Mouse (Mus musculus): ENCODE measurements around the gene Rnf207. TPM values are rescaled to one million over a fixed set of nuclear protein-coding genes. Genes with fewer than 3 reads are reported as not detected.

Rnf207 gene
- total and polyA plus RNA-seq, 3 experiments: 0.51 TPM; not detected in 2

DNA sequence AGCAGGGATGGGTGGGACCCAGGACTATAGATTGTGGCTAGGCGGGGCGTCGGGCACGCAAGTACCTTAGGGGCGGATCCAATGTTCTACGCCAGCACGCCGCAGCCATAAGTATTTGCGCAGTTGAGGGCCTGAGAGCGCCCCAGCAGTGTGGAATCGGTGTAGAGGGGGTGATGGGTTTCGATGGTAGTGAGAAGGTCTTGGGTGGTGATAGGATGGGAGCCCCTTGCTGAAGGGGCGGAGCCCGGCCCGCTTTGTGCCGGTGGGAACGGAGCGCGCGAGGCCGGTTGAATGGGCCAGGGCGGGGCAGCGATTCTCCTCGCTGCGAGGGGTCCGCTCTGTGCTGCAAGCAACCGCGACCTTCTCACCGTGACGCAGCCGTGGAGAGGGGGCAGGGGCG, 32.6 kb downstream of the Rnf207 start:
- TF ChIP-seq E2F4 (IDR thresholded peaks at IDR 0.05; ENCODE audit: insufficient replicate concordance, low read depth, low read length) (no peak), BHLHE40 (IDR thresholded peaks at IDR 0.05; ENCODE audit: low read depth, low read length) (no peak), USF2 (conservative IDR thresholded peaks at IDR 0.05; ENCODE audit: low read depth, low read length) (no peak), JUND (conservative IDR thresholded peaks at IDR 0.05; ENCODE audit: low read depth, low read length) (no peak)
- Histone ChIP-seq H3K9ac (ENCODE audit: insufficient read depth, low read depth) (no peak overlapping the region), H3K4me3 (replicated peaks in 1 of 3; ENCODE audit: low read depth in 2 of 3, low read length in 2 of 3, poor library complexity in 1 of 3) (no peak overlapping the region), H3K27ac (ENCODE audit: insufficient read depth, low read depth) (no peak overlapping the region), H3K27me3 (replicated peaks) (peaks cover 63% of the 10 kb centered on the region), H3K36me3 (replicated peaks in 1 of 2; ENCODE audit: control insufficient read depth in 1 of 2, insufficient read depth in 1 of 2, low read length in 1 of 2) (peaks cover 0 to 5% of the 10 kb centered on the region in 2 experiments), H3K9me3 (replicated peaks; ENCODE audit: low read length) (peaks cover 3% of the 10 kb centered on the region), H3K4me1 (ENCODE audit: control insufficient read depth in 1 of 2, insufficient read depth in 2 of 2) (peaks cover 15 to 32% of the 10 kb centered on the region in 2 experiments), H3K79me2 (replicated peaks; ENCODE audit: control insufficient read depth, extremely low read depth, insufficient read depth, poor library complexity, severe bottlenecking) (no peaks in the 10 kb centered on the region), H3K4me2 (ENCODE audit: insufficient read depth, low read depth, poor library complexity, severe bottlenecking) (no peak overlapping the region)
- dilution Hi-C loops (cut with MboI; ENCODE audit: extremely low pct_ligation_motif_present, extremely low pct_unique_long_range_greater_than_20kb, low sequenced_read_pairs): no loop called here
- no peak for DNase-seq (ENCODE audit: extremely low read depth)
- in situ Hi-C loops (cut with MboI; ENCODE audit: low pct_ligation_motif_present, low pct_unique_long_range_greater_than_20kb, low sequenced_read_pairs): loop anchor here (25.0 kb wide), 1 partner anchor 1826 kb away; no protein-coding TSS in a partner anchor

DNA sequence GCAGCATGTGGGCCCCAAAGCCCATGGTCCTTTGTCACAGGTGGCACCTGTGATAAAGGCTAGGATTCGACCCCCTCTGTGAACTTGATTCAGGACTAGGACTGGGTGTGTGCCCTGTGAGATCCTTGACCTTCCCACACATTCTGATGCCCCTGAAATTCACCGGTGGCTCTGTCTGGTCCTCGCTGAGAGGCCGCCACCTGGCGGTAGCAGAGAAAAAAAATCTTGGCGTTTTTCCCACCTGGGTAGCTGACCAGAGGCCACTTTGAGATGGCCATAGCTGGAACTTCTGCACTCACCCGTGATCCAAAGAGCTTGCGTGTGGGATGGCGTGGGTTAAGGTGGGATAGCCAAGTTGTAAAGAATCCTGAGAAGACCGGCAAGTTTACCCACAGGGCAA, 33.3 kb downstream of the Rnf207 start:
- in situ Hi-C loops (cut with MboI; ENCODE audit: low pct_ligation_motif_present, low pct_unique_long_range_greater_than_20kb, low sequenced_read_pairs): loop anchor here (25.0 kb wide), 1 partner anchor 1827 kb away; no protein-coding TSS in a partner anchor
- dilution Hi-C loops (cut with MboI; ENCODE audit: extremely low pct_ligation_motif_present, extremely low pct_unique_long_range_greater_than_20kb, low sequenced_read_pairs): no loop called here
- Histone ChIP-seq H3K4me3 (replicated peaks in 1 of 3; ENCODE audit: low read depth in 2 of 3, low read length in 2 of 3, poor library complexity in 1 of 3) (no peak overlapping the region), H3K4me1 (ENCODE audit: control insufficient read depth in 1 of 2, insufficient read depth in 2 of 2) (peaks cover 9 to 25% of the 10 kb centered on the region in 2 experiments), H3K27me3 (replicated peaks) (peaks cover 56% of the 10 kb centered on the region), H3K4me2 (ENCODE audit: insufficient read depth, low read depth, poor library complexity, severe bottlenecking) (no peak overlapping the region), H3K27ac (ENCODE audit: insufficient read depth, low read depth) (no peak overlapping the region), H3K9ac (ENCODE audit: insufficient read depth, low read depth) (no peak overlapping the region), H3K36me3 (replicated peaks in 1 of 2; ENCODE audit: control insufficient read depth in 1 of 2, insufficient read depth in 1 of 2, low read length in 1 of 2) (peaks cover 0 to 5% of the 10 kb centered on the region in 2 experiments), H3K9me3 (replicated peaks; ENCODE audit: low read length) (peaks cover 3% of the 10 kb centered on the region), H3K79me2 (replicated peaks; ENCODE audit: control insufficient read depth, extremely low read depth, insufficient read depth, poor library complexity, severe bottlenecking) (no peaks in the 10 kb centered on the region)
- DNase-seq (ENCODE audit: extremely low read depth): no peak
- no peak for TF ChIP-seq MYC (IDR thresholded peaks at IDR 0.05; ENCODE audit: low read depth, low read length)
- no peak for TF ChIP-seq ETS1 (conservative IDR thresholded peaks at IDR 0.05; ENCODE audit: low read depth, low read length)
- 0 out of 2 replicates have a peak, but pooled peaks have one; percentile 40 for TF ChIP-seq SIN3A (IDR thresholded peaks at IDR 0.05; ENCODE audit: low read length)
- TF ChIP-seq SMC3 (IDR thresholded peaks at IDR 0.05; ENCODE audit: low read depth, low read length): peak; percentile 92
- peak; percentile 53 for TF ChIP-seq ZC3H11A (IDR thresholded peaks at IDR 0.05; ENCODE audit: low read depth, low read length)
- no peak for TF ChIP-seq CHD1 (IDR thresholded peaks at IDR 0.05; ENCODE audit: low read depth, low read length)
- TF ChIP-seq NELFE (IDR thresholded peaks at IDR 0.05; ENCODE audit: low read depth, low read length): peak; percentile 20; the same call in 1 of the 2 replicates
- TF ChIP-seq CTCF (conservative IDR thresholded peaks at IDR 0.05 in 1 of 2, IDR thresholded peaks at IDR 0.05 in 1 of 2; ENCODE audit: low read depth in 2 of 2, low read length in 2 of 2): peak; percentile 44 to 86
- no peak for TF ChIP-seq MAX (IDR thresholded peaks at IDR 0.05; ENCODE audit: low read length)
- no peak for TF ChIP-seq E2F4 (IDR thresholded peaks at IDR 0.05; ENCODE audit: insufficient replicate concordance, low read depth, low read length)
- no peak for TF ChIP-seq ELF1 (IDR thresholded peaks at IDR 0.05; ENCODE audit: low read depth, low read length)
- TF ChIP-seq IRF4 (IDR thresholded peaks at IDR 0.05; ENCODE audit: low read depth, low read length): peak; percentile 24; the same call in 1 of the 2 replicates
- TF ChIP-seq MAFK (IDR thresholded peaks at IDR 0.05; ENCODE audit: insufficient replicate concordance, low read length): no peak
- TF ChIP-seq RAD21 (IDR thresholded peaks at IDR 0.05; ENCODE audit: low read depth, low read length): peak; percentile 72
- TF ChIP-seq RCOR1 (conservative IDR thresholded peaks at IDR 0.05; ENCODE audit: low read depth, low read length): no peak
